Mouse (Mus musculus) activated CD4-positive, CD25-positive, alpha-beta regulatory T cell, adult 4 months (primary cell): ENCODE measurements around the gene Fads2. TPM values are rescaled to one million over a fixed set of nuclear protein-coding genes. Genes with fewer than 3 reads are reported as not detected.

Source experiments
- ATAC-seq: one replicate; pipeline ENCODE4 v1.8.0; 2017
- polyA plus RNA-seq, 2 experiments: library from polyadenylated mRNA; unstranded; fragments of 100-300 nt; shearing (Covaris generic); gene quantifications; one replicate each; pipeline ENCODE4 v1.2.1; 2017

The Fads2 gene
- polyA plus RNA-seq, 2 experiments from 2014 or later = 0.19 to 0.29 TPM

GRCm38 (mm10) chr19:10040866-10041387 is 60.6 kb downstream of the Fads2 start:
- no peak for ATAC-seq

GRCm38 (mm10) chr19:10039615-10040014 is 61.9 kb downstream of the Fads2 start:
- no peak for ATAC-seq

DNA sequence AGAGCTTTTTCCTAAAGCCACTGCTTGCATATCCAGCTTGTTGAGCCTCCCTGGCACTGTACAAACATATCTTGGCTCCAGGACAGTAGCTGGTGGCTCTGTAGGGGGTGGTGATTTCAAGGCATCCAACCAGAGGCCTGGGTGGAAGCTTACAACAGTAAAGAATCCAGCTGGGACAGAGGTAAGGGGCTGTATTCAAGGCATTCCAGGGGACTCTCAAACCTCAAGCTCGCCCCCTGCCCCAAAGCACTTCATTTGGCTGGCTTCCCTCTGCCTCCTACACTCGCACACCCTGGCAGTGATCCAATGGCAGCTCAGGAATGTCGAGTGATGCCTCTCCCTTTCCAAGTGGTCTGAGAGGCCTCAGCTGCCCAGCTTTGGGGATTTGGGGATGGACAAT is 62.6 kb downstream of the Fads2 start:
- ATAC-seq = no peak

DNA sequence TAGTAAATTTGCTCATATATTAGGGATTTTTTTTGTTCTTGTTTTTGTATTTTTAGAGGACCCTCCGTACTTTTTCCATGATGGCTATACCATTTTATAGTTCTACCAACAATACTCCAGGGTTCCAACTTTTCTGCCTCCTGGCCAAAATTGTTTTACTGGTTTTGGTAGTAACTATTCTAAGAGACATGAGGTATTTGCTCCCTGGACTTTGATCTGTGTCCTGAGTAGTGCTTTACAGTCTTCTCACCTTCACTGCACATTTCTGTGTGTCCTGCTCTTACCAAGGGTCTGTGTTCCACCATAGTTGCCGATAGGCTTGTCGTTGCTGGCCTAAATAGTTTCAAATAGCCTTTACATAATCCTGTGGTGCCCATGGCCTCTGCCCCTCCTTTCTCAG is 63.2 kb downstream of the Fads2 start:
- no peak for ATAC-seq

DNA sequence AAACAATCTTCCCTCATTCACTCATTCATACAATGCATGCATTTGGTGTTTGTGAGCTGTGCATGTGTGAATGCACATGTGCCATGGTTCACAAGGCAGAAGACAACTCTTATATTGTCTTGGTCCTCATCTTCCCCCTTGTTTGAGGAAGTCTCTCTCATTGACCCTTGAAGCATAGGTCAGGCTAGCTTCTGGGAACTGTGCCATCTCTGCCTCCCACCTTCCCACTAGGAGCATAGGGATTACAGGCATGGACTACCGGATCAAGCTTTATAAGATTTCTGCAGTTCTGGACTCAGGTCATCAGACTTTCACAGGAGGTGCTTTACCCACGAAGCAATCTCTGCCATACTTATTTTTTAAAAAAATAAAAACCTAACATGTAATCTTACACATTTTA is 64.0 kb downstream of the Fads2 start:
- no peak for ATAC-seq

- ATAC-seq = no peak
Observed at GRCm38 (mm10) chr19:10034785-10035447, 66.6 kb downstream of the Fads2 start.

GRCm38 (mm10) chr19:10034356-10034755 is 67.2 kb downstream of the Fads2 start:
- no peak for ATAC-seq

GRCm38 (mm10) chr19:10033211-10033973 is 68.2 kb downstream of the Fads2 start:
- no peak for ATAC-seq

GRCm38 (mm10) chr19:10029746-10030145 is 71.8 kb downstream of the Fads2 start:
- ATAC-seq = no peak

- no peak for ATAC-seq
Observed at GRCm38 (mm10) chr19:10025169-10025875, 76.2 kb downstream of the Fads2 start.

DNA sequence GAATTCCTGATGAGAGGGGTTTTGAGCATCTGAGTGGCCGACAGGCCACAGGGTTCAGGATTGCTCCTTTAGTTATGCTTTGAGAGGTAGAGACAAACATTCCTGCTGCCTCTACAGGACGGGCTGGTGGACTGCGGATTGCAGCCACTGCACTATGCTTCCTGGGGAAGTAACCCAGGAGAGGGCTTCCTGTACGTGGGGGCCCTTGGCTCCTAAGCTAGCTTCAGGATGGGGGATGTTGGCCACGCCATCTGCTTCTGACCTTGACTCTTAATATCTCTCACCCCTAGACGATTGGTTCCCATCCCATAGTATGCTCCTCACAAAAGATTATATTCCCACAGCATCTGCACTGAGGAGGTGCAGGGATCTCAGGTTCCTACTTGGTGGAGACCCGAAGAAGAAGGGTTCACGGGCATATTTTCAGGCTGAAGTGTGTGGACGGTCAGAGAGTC is 78.2 kb downstream of the Fads2 start:
- no peak for ATAC-seq

DNA sequence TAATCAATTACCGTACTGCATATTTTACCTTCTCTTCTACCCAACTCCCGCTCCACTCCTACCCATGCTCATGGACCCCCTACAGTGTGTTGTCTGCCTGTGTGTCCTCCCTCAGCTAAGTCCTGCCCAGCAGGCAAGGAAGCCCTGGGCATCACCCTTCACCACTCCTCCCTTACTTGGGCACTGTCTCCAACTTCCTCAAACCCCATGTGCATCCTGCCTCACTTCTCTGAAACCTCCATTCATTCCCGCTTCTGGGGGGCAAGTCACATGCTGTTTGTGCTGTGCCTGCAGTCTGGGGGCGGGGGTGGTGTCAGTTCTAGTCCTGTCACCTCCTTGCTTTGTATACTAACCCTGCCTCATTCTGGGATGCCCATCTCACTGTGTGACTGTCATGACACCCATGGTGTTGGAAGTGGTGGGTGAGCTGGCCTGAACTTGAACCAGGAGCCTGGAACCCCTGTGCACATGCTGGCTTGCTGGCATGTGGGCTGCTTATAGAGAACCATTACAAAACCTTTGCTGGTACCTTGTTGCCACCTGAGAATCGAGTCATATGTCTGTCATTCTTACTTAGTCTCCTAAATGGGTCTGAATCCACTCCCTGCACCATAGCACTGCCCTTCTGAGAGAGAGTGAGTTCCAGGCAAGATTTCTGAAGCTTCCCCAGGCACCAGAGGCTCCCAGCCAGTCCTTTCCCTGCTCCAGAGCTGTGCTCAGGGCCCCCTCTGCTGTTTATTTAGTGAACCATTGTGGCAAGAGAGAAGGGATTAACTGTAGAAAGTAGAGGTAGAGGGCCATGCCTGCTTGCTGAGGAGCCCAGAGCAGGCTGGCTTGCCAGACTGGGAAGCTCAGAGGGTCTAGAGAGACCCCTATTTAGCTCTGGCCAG is 78.9 kb downstream of the Fads2 start:
- ATAC-seq = no peak

- no peak for ATAC-seq
Observed at GRCm38 (mm10) chr19:10021981-10022380, 79.6 kb downstream of the Fads2 start.

GRCm38 (mm10) chr19:10019214-10019760 is 82.3 kb downstream of the Fads2 start:
- ATAC-seq = no peak

- ATAC-seq = no peak
Observed at GRCm38 (mm10) chr19:10018527-10018818, 83.1 kb downstream of the Fads2 start.

- ATAC-seq = no peak
Observed at GRCm38 (mm10) chr19:10017637-10018526, 83.7 kb downstream of the Fads2 start.

DNA sequence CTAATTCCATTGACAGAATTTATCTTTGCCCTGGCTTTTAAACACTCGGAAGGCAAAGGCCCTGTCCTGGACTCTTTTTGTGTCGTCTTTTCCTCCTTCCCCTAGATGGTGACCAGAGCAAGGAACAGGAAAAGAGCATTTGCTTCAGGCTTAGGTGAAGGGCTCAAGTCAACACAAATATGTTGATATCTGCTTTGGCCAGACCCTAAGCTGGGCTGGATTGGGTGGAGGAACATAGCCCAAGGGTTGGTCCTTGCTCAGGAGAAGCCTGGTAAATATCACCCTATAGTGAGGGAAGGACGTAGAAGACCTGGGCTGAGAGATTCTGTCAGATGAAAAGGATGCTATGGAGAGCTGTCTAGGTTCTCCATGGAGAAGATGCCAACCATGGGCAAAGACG is 85.4 kb downstream of the Fads2 start:
- ATAC-seq = no peak

- ATAC-seq = no peak
Observed at GRCm38 (mm10) chr19:10015442-10015841, 86.1 kb downstream of the Fads2 start.

DNA sequence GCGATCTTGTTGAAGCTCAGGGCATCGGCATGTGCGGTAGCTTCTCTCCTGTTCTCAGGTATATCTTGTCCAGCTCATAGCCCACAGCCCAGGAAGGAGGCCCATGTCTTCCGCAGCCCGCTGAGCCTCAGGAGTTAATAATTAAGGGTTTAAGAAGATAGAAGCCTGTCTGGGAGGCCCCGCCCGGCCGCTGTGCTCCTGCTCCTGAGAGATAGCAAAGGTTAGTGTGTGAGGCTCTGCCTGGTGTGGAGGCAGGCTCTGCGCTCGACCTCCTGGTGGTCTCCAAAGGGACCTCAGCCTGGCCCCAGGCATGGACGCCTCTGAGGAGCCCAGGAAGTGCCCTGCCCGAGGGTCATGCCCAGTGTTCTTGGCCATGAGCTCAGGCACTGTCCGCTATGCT is 86.7 kb downstream of the Fads2 start:
- no peak for ATAC-seq

GRCm38 (mm10) chr19:10013913-10014312 is 87.6 kb downstream of the Fads2 start:
- no peak for ATAC-seq

DNA sequence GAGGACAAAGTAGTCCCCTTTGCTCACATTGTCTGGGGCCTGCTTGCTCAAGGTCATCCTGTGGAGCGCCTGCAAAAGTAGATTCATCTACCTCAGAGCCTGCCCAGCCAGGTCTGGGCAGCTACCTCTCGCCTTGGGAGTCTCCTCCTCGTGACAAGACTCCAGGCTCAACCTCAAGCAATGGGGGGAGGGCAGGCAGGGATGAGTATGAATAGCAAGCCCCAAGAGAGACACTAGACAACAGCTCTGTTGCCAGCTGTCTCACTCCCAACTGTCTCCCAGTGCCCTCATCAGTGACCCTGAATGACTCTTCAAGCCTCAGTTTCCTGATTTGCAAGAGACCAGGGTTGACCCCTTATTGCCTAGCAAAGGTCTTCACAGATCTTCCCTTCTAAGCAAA is 88.2 kb downstream of the Fads2 start:
- no peak for ATAC-seq
